Mouse (Mus musculus) limb, embryonic 14.5 days (tissue): ENCODE data around the gene Atp11a. TPM values are rescaled to one million over a fixed set of nuclear protein-coding genes. Genes with fewer than 3 reads are reported as not detected.

Source experiments
- ATAC-seq: fragments of 200-750 bp; cut with Nextera tagmentation; 2 replicates; pipeline ENCODE4 v1.8.0; 2017; ENCODE audit warnings: low read depth, moderate number of reproducible peaks, moderate TSS enrichment; ENCODE audit not compliant: low FRiP score
- DNase-seq: peaks from one replicate; pipeline ENCODE4 v3.0.0-alpha.2; 2015; ENCODE audit warnings: low spot score
- H3K27ac ChIP-seq: fragments of 300-500 bp; sonication (generic); replicated peaks from 2 replicates; pipeline ENCODE4 v1.5.1; 2014; ENCODE audit warnings: low read depth, mild to moderate bottlenecking, low read length, moderate library complexity, mixed read lengths
- H3K27me3 ChIP-seq: fragments of 300-500 bp; sonication (generic); 2 replicates; pipeline ENCODE4 v1.6.1; 2014; ENCODE audit warnings: low read length, mixed read lengths; ENCODE audit not compliant: control insufficient read depth, insufficient read depth
- H3K36me3 ChIP-seq: fragments of 300-500 bp; sonication (generic); 2 replicates; pipeline ENCODE4 v1.6.1; 2014; ENCODE audit warnings: mild to moderate bottlenecking, low read length, moderate library complexity, mixed read lengths; ENCODE audit not compliant: control insufficient read depth, insufficient read depth
- H3K4me1 ChIP-seq: fragments of 300-500 bp; sonication (generic); 2 replicates; pipeline ENCODE4 v1.6.1; 2014; ENCODE audit warnings: antibody characterized with exemption, low read length, mixed read lengths; ENCODE audit not compliant: control insufficient read depth, insufficient read depth
- H3K4me2 ChIP-seq: fragments of 300-500 bp; sonication (generic); replicated peaks from 2 replicates; pipeline ENCODE4 v1.6.1; 2014; ENCODE audit warnings: low read depth, mild to moderate bottlenecking, low read length, moderate library complexity; ENCODE audit not compliant: severe bottlenecking
- H3K4me3 ChIP-seq: fragments of 300-500 bp; sonication (generic); replicated peaks from 2 replicates; pipeline ENCODE4 v1.5.1; 2014; ENCODE audit warnings: low read length
- H3K9ac ChIP-seq: fragments of 300-500 bp; sonication (generic); 2 replicates; pipeline ENCODE4 v1.6.1; 2014; ENCODE audit warnings: mild to moderate bottlenecking, low read depth, low read length, moderate library complexity; ENCODE audit not compliant: severe bottlenecking
- H3K9me3 ChIP-seq: fragments of 300-500 bp; sonication (generic); 2 replicates; pipeline ENCODE4 v1.6.1; 2016; ENCODE audit warnings: low read length; ENCODE audit not compliant: control insufficient read depth
- POLR2A ChIP-seq: fragments of 200-500 bp; IDR thresholded peaks from 2 replicates; pipeline ENCODE4 v1.8.0; 2012; ENCODE audit warnings: inconsistent platforms, mild to moderate bottlenecking, moderate library complexity, borderline replicate concordance; ENCODE audit not compliant: insufficient read depth, insufficient read length; ENCODE audit errors: extremely low read depth
- WGBS: fragments of 180-500 bp; shearing (Covaris S2); extraction: QIAGEN DNeasy Blood & Tissue Kit; methylation state at CpG from one replicate; pipeline ENCODE4 v1.1.7; 2014; 5-methylcytosine and 5-hydroxymethylcytosine counted together
- polyA plus RNA-seq, 2 experiments: library from polyadenylated mRNA; depleted of rRNA in 1 of 2; stranded (reverse) in 1 of 2; unstranded in 1 of 2; fragments of >200 nt; fragmentation: Nextera tagmentation in 1 of 2; extraction: Ambion mirVana in 1 of 2; gene quantifications; 2 replicates each; pipeline versions ENCODE4 v1.2.1 to v1.2.3; 2012 to 2014

The Atp11a gene
- polyA plus RNA-seq, 2 experiments = 26.0 to 81.8 TPM

DNA sequence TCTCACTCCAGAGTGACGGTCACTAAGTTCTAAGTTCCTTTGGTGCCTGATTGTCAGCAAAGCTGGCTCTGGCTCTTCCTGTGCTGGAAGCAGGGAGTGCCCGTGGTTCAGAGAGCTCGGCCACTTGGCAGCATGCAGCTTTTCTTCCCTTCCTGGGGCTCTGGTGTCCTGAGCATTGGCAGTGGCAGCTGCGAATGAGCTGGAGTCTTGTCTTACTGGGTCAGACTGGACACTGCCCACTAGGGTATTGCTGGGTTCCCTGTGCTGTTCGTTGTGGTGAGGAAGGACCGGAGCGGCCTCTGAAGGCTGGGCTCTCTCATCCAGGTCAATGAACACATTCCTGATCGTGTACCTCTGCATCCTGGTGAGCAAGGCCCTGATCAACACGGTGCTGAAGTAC lies 70.3 kb downstream of the Atp11a start:
- H3K27ac ChIP-seq = no peak overlapping the region
- H3K9me3 ChIP-seq = no peaks in the 10 kb centered on the region
- DNase-seq (no peak), ATAC-seq (no peak)
- no peak for TF ChIP-seq POLR2A
- H3K4me1 ChIP-seq = no peaks in the 10 kb centered on the region
- 87% methylated on average over 9 of the region's 9 CpGs for WGBS
- no peaks in the 10 kb centered on the region for H3K27me3 ChIP-seq
- no peak overlapping the region for H3K4me3 ChIP-seq
- H3K36me3 ChIP-seq = peaks cover 85% of the 10 kb centered on the region
- no peak overlapping the region for H3K4me2 ChIP-seq
- H3K9ac ChIP-seq = no peak overlapping the region

DNA sequence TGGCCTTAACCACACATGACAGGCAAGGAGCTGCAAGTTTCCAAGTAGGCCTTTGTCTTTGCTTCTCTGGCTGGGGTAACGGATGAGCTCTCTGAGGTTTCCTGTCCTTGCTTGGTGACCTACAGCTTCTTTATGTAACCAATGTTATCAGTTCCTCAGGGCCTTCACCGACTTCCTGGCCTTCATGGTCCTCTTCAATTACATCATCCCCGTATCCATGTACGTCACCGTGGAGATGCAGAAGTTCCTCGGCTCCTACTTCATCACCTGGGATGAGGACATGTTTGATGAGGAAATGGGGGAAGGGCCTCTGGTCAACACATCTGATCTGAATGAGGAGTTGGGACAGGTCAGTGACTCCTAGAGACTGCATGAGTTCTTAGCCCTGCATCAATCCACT lies 71.5 kb downstream of the Atp11a start:
- Histone ChIP-seq H3K9me3 (no peaks in the 10 kb centered on the region), H3K27ac (no peak overlapping the region), H3K4me3 (no peak overlapping the region), H3K4me2 (no peak overlapping the region), H3K9ac (no peak overlapping the region), H3K27me3 (no peaks in the 10 kb centered on the region), H3K4me1 (no peaks in the 10 kb centered on the region), H3K36me3 (peaks cover 85% of the 10 kb centered on the region)
- no peak for TF ChIP-seq POLR2A
- no peak for DNase-seq
- no peak for ATAC-seq
- WGBS = 90% methylated on average over 6 of the region's 6 CpGs

DNA sequence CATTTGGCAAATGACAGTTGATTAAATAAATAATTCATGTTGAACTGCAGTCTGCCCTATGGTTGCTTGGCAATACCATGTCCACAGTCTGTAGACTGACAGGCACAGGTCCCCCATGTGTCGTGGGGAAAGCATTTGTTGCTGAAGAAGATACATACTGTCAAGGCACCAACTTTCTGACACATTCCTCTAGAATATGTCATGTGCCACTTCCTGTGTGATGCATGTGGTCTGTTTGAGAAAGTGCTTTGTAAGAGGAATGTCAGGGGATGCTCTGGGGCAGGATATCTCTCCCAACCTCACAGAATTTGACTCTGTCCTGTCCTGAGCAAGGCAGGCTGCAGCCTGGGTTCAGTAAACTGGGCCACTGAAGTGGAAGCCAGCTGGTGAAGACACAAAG lies 72.6 kb downstream of the Atp11a start:
- WGBS = 82% methylated on average over 1 of the region's 1 CpGs
- no peak for TF ChIP-seq POLR2A
- Histone ChIP-seq H3K4me2 (no peak overlapping the region), H3K27me3 (no peaks in the 10 kb centered on the region), H3K4me1 (no peaks in the 10 kb centered on the region), H3K9ac (no peak overlapping the region), H3K27ac (no peak overlapping the region), H3K36me3 (peaks cover 87% of the 10 kb centered on the region), H3K4me3 (no peak overlapping the region), H3K9me3 (no peaks in the 10 kb centered on the region)
- no peak for DNase-seq
- no peak for ATAC-seq

DNA sequence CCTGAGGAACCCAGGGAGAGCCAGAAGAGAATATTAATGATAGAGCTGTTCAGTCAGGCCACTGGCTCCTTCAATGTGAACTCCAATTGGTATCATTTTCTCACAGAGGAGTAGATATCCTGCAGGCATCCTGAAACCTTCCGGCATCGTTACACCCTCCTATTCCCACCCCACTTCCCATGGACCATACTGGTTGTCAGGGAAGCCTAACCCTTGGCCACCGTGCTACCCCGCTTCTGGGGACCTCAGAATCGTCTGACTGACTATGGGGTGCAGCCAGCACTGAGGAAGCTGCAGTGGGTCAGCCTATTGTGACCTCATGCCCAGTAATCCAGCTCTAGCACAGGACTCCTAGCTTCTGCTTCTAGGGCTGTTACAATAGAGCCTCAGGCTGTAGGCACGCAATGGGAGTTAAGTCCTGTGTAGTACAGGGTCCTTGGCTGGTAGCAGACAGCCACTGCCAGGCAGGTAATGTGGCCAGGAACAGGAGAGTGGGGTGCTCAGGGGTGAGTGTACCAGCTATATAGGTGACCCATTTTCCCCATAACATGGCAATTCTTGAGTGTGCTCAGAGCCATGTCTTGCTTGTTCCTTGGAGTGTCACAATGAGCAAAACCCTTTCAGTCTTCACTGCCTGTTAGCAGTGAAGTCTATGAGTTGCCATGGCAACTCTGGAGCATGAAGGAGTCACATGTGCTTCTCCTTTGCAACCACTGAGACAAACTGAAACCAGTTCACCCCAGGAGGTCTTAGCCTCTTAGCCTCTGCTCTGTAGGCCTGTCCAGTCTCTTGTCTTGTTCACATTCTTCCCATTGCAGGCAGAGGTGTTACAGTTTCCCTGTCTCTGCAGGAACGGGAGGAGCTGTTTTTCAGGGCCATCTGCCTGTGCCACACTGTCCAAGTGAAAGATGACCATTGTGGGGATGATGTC lies 75.1 kb downstream of the Atp11a start:
- WGBS = 86% methylated on average over 7 of the region's 7 CpGs
- ATAC-seq (no peak), DNase-seq (no peak)
- Histone ChIP-seq H3K27ac (no peak overlapping the region), H3K9me3 (no peaks in the 10 kb centered on the region), H3K4me2 (no peak overlapping the region), H3K4me3 (no peak overlapping the region), H3K9ac (no peak overlapping the region), H3K27me3 (no peaks in the 10 kb centered on the region), H3K4me1 (no peaks in the 10 kb centered on the region), H3K36me3 (peaks cover 84% of the 10 kb centered on the region)
- no peak for TF ChIP-seq POLR2A

DNA sequence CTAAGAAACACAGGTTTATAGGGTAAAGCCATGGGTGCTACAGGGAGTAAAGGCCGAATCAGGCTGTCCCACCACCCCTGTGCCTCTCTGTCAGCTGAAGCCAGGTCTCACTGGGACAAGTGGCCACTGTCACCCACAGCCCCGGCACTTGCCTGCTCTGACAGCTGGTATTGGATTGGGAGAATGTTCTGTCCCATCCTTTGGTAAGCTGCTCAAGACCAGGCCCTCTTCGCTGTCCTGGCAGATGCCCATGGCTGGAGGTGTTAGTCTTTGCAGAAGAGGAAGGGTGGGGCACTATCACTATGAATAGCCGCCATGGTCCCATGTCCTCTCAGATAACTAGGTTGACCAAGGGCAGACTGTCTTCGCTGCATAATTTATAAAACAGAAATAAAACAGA lies 76.8 kb downstream of the Atp11a start:
- ATAC-seq (no peak), DNase-seq (no peak)
- Histone ChIP-seq H3K27me3 (no peaks in the 10 kb centered on the region), H3K9me3 (no peaks in the 10 kb centered on the region), H3K36me3 (peaks cover 85% of the 10 kb centered on the region), H3K9ac (no peak overlapping the region), H3K4me3 (no peak overlapping the region), H3K4me2 (no peak overlapping the region), H3K27ac (no peak overlapping the region), H3K4me1 (no peaks in the 10 kb centered on the region)
- TF ChIP-seq POLR2A = no peak
- WGBS = 88% methylated on average over 5 of the region's 5 CpGs
